Mouse (Mus musculus): Measurements from ENCODE around the gene Snrnp25. TPM values are rescaled to one million over a fixed set of nuclear protein-coding genes. Genes with fewer than 3 reads are reported as not detected.

Gene Snrnp25
- polyA plus RNA-seq, 1 experiment from 2014 or later: 41.2 TPM

- peaks cover 3% of the 10 kb centered on the region; the same call in 1 of the 2 replicates for H3K9me3 ChIP-seq (replicated peaks; ENCODE audit: control insufficient read depth, low read length, poor library complexity, severe bottlenecking)
- H3K4me3 ChIP-seq (ENCODE audit: low read depth, low read length): no peak overlapping the region
- no peaks in the 10 kb centered on the region for H3K36me3 ChIP-seq (ENCODE audit: control insufficient read depth, insufficient read depth, low read length)
- no peaks in the 10 kb centered on the region for H3K4me1 ChIP-seq (ENCODE audit: control insufficient read depth, insufficient read depth, low read length)
- peak overlapping the region; percentile 38; the same call in 1 of the 2 replicates for H3K9ac ChIP-seq (ENCODE audit: low read depth, low read length)
- no peaks in the 10 kb centered on the region for H3K27me3 ChIP-seq (ENCODE audit: control insufficient read depth, insufficient read depth, low read depth, low read length)
- ATAC-seq: no peak
- WGBS: 74% methylated on average over 13 of the region's 13 CpGs
- H3K27ac ChIP-seq (ENCODE audit: low read length): no peak overlapping the region
- H3K4me2 ChIP-seq (ENCODE audit: low read length): no peak overlapping the region
These were observed 14.6 kb upstream of the Snrnp25 start for GRCm38 (mm10) chr11:32190603-32191110.

GRCm38 (mm10) chr11:32193156-32193555 is 12.1 kb upstream of the Snrnp25 start:
- H3K36me3 ChIP-seq (ENCODE audit: control insufficient read depth, insufficient read depth, low read length): no peaks in the 10 kb centered on the region
- no peak overlapping the region for H3K9ac ChIP-seq (ENCODE audit: low read depth, low read length)
- no peaks in the 10 kb centered on the region for H3K27me3 ChIP-seq (ENCODE audit: control insufficient read depth, insufficient read depth, low read depth, low read length)
- H3K27ac ChIP-seq (ENCODE audit: low read length): no peak overlapping the region
- no peaks in the 10 kb centered on the region for H3K4me1 ChIP-seq (ENCODE audit: control insufficient read depth, insufficient read depth, low read length)
- no peak overlapping the region for H3K4me3 ChIP-seq (ENCODE audit: low read depth, low read length)
- H3K9me3 ChIP-seq (replicated peaks; ENCODE audit: control insufficient read depth, low read length, poor library complexity, severe bottlenecking): no peaks in the 10 kb centered on the region
- H3K4me2 ChIP-seq (ENCODE audit: low read length): no peak overlapping the region
- WGBS: 94% methylated on average over 10 of the region's 10 CpGs
- ATAC-seq: no peak

GRCm38 (mm10) chr11:32194086-32194485 is 11.1 kb upstream of the Snrnp25 start:
- no peaks in the 10 kb centered on the region for H3K4me1 ChIP-seq (ENCODE audit: control insufficient read depth, insufficient read depth, low read length)
- H3K9me3 ChIP-seq (replicated peaks; ENCODE audit: control insufficient read depth, low read length, poor library complexity, severe bottlenecking): no peaks in the 10 kb centered on the region
- WGBS: 83% methylated on average over 10 of the region's 10 CpGs
- no peak overlapping the region for H3K4me3 ChIP-seq (ENCODE audit: low read depth, low read length)
- no peaks in the 10 kb centered on the region for H3K27me3 ChIP-seq (ENCODE audit: control insufficient read depth, insufficient read depth, low read depth, low read length)
- H3K27ac ChIP-seq (ENCODE audit: low read length): no peak overlapping the region
- H3K36me3 ChIP-seq (ENCODE audit: control insufficient read depth, insufficient read depth, low read length): no peaks in the 10 kb centered on the region
- no peak overlapping the region for H3K4me2 ChIP-seq (ENCODE audit: low read length)
- ATAC-seq: no peak
- H3K9ac ChIP-seq (ENCODE audit: low read depth, low read length): no peak overlapping the region

- Histone ChIP-seq H3K27ac (ENCODE audit: low read length) (no peak overlapping the region), H3K27me3 (ENCODE audit: control insufficient read depth, insufficient read depth, low read depth, low read length) (no peaks in the 10 kb centered on the region)
These were observed 10.6 kb upstream of the Snrnp25 start for GRCm38 (mm10) chr11:32194626-32195025.

GRCm38 (mm10) chr11:32195867-32196540 is 9.2 kb upstream of the Snrnp25 start:
- no peaks in the 10 kb centered on the region for H3K9me3 ChIP-seq (replicated peaks; ENCODE audit: control insufficient read depth, low read length, poor library complexity, severe bottlenecking)
- no peak overlapping the region for H3K4me3 ChIP-seq (ENCODE audit: low read depth, low read length)
- no peaks in the 10 kb centered on the region for H3K4me1 ChIP-seq (ENCODE audit: control insufficient read depth, insufficient read depth, low read length)
- H3K27me3 ChIP-seq (ENCODE audit: control insufficient read depth, insufficient read depth, low read depth, low read length): no peaks in the 10 kb centered on the region
- H3K4me2 ChIP-seq (ENCODE audit: low read length): no peak overlapping the region
- 23% methylated on average over 11 of the region's 11 CpGs for WGBS
- H3K27ac ChIP-seq (ENCODE audit: low read length): no peak overlapping the region
- no peak for ATAC-seq
- H3K36me3 ChIP-seq (ENCODE audit: control insufficient read depth, insufficient read depth, low read length): no peaks in the 10 kb centered on the region
- H3K9ac ChIP-seq (ENCODE audit: low read depth, low read length): no peak overlapping the region

More at GRCm38 (mm10) chr11:32194626-32195025, 10.6 kb upstream of the Snrnp25 start:
- H3K9ac ChIP-seq (ENCODE audit: low read depth, low read length): no peak overlapping the region
- 78% methylated on average over 5 of the region's 5 CpGs for WGBS
- no peaks in the 10 kb centered on the region for H3K9me3 ChIP-seq (replicated peaks; ENCODE audit: control insufficient read depth, low read length, poor library complexity, severe bottlenecking)
- H3K4me1 ChIP-seq (ENCODE audit: control insufficient read depth, insufficient read depth, low read length): no peaks in the 10 kb centered on the region
- H3K36me3 ChIP-seq (ENCODE audit: control insufficient read depth, insufficient read depth, low read length): no peaks in the 10 kb centered on the region
- no peak for ATAC-seq
- H3K4me3 ChIP-seq (ENCODE audit: low read depth, low read length): no peak overlapping the region
- H3K4me2 ChIP-seq (ENCODE audit: low read length): no peak overlapping the region

GRCm38 (mm10) chr11:32196727-32197126 is 8.5 kb upstream of the Snrnp25 start:
- H3K36me3 ChIP-seq (ENCODE audit: control insufficient read depth, insufficient read depth, low read length): no peaks in the 10 kb centered on the region
- ATAC-seq: no peak
- H3K4me3 ChIP-seq (ENCODE audit: low read depth, low read length): no peak overlapping the region
- H3K9ac ChIP-seq (ENCODE audit: low read depth, low read length): no peak overlapping the region
- 83% methylated on average over 6 of the region's 6 CpGs for WGBS
- no peaks in the 10 kb centered on the region for H3K27me3 ChIP-seq (ENCODE audit: control insufficient read depth, insufficient read depth, low read depth, low read length)
- no peaks in the 10 kb centered on the region for H3K4me1 ChIP-seq (ENCODE audit: control insufficient read depth, insufficient read depth, low read length)
- H3K4me2 ChIP-seq (ENCODE audit: low read length): no peak overlapping the region
- no peak overlapping the region for H3K27ac ChIP-seq (ENCODE audit: low read length)
- no peaks in the 10 kb centered on the region for H3K9me3 ChIP-seq (replicated peaks; ENCODE audit: control insufficient read depth, low read length, poor library complexity, severe bottlenecking)

- Histone ChIP-seq H3K4me2 (ENCODE audit: low read length) (no peak overlapping the region), H3K9ac (ENCODE audit: low read depth, low read length) (no peak overlapping the region), H3K4me3 (ENCODE audit: low read depth, low read length) (no peak overlapping the region), H3K36me3 (ENCODE audit: control insufficient read depth, insufficient read depth, low read length) (no peaks in the 10 kb centered on the region), H3K9me3 (replicated peaks; ENCODE audit: control insufficient read depth, low read length, poor library complexity, severe bottlenecking) (no peaks in the 10 kb centered on the region), H3K27me3 (ENCODE audit: control insufficient read depth, insufficient read depth, low read depth, low read length) (no peaks in the 10 kb centered on the region), H3K27ac (ENCODE audit: low read length) (no peak overlapping the region), H3K4me1 (ENCODE audit: control insufficient read depth, insufficient read depth, low read length) (no peaks in the 10 kb centered on the region)
- no peak for ATAC-seq
- 63% methylated on average over 3 of the region's 3 CpGs for WGBS
These were observed 7.4 kb upstream of the Snrnp25 start for GRCm38 (mm10) chr11:32197766-32198165.

GRCm38 (mm10) chr11:32198256-32198955 is 6.8 kb upstream of the Snrnp25 start:
- no peaks in the 10 kb centered on the region for H3K36me3 ChIP-seq (ENCODE audit: control insufficient read depth, insufficient read depth, low read length)
- no peak overlapping the region for H3K4me3 ChIP-seq (ENCODE audit: low read depth, low read length)
- no peaks in the 10 kb centered on the region for H3K4me1 ChIP-seq (ENCODE audit: control insufficient read depth, insufficient read depth, low read length)
- WGBS: 72% methylated on average over 14 of the region's 14 CpGs
- ATAC-seq: no peak
- no peaks in the 10 kb centered on the region for H3K9me3 ChIP-seq (replicated peaks; ENCODE audit: control insufficient read depth, low read length, poor library complexity, severe bottlenecking)
- H3K9ac ChIP-seq (ENCODE audit: low read depth, low read length): no peak overlapping the region
- H3K27me3 ChIP-seq (ENCODE audit: control insufficient read depth, insufficient read depth, low read depth, low read length): no peaks in the 10 kb centered on the region
- H3K27ac ChIP-seq (ENCODE audit: low read length): no peak overlapping the region
- no peak overlapping the region for H3K4me2 ChIP-seq (ENCODE audit: low read length)

GRCm38 (mm10) chr11:32199230-32199629 is 6.0 kb upstream of the Snrnp25 start:
- Histone ChIP-seq H3K4me3 (ENCODE audit: low read depth, low read length) (no peak overlapping the region), H3K9me3 (replicated peaks; ENCODE audit: control insufficient read depth, low read length, poor library complexity, severe bottlenecking) (no peaks in the 10 kb centered on the region), H3K36me3 (ENCODE audit: control insufficient read depth, insufficient read depth, low read length) (no peaks in the 10 kb centered on the region), H3K27ac (ENCODE audit: low read length) (no peak overlapping the region), H3K4me2 (ENCODE audit: low read length) (no peak overlapping the region), H3K27me3 (ENCODE audit: control insufficient read depth, insufficient read depth, low read depth, low read length) (no peaks in the 10 kb centered on the region), H3K9ac (ENCODE audit: low read depth, low read length) (no peak overlapping the region), H3K4me1 (ENCODE audit: control insufficient read depth, insufficient read depth, low read length) (no peaks in the 10 kb centered on the region)
- 43% methylated on average over 6 of the region's 6 CpGs for WGBS
- ATAC-seq: no peak
